Mouse (Mus musculus) thymus, adult 2 months (tissue): ENCODE data around the gene Nucb2.

ENCODE experiments used
- CTCF ChIP-seq: fragments of 200-500 bp; IDR thresholded peaks from 2 replicates; pipeline ENCODE4 v1.5.1; 2012; ENCODE audit warnings: mild to moderate bottlenecking, control low read depth, low read length, moderate library complexity, borderline replicate concordance; ENCODE audit not compliant: control insufficient read depth, poor library complexity, insufficient read depth; ENCODE audit errors: extremely low read depth
- POLR2A ChIP-seq: fragments of 200-500 bp; IDR thresholded peaks from 2 replicates; pipeline ENCODE4 v1.6.1; 2012; ENCODE audit warnings: mild to moderate bottlenecking, low read length, control low read depth, moderate library complexity; ENCODE audit not compliant: control insufficient read depth, poor library complexity, insufficient read depth; ENCODE audit errors: extremely low read depth

GRCm38 (mm10) chr7:116515059-116515458 lies 10.9 kb downstream of the Nucb2 start:
- TF ChIP-seq POLR2A, result no peak
- no peak for TF ChIP-seq CTCF
